Mouse (Mus musculus) lung, postnatal 25 days (tissue): ENCODE data around the gene Ints7.

Source experiments
- DNase-seq: peaks from one replicate; pipeline ENCODE4 v3.0.0; 2022; ENCODE audit warnings: low spot score

The Ints7 gene

GRCm38 (mm10) chr1:191575458-191576247, at the start of gene Ints7, which contains the start of gene Dtl:
Ints7 (plus strand) TSS chr1:191575636.
Dtl (minus strand) TSS chr1:191575544.
- DNase-seq: peak; percentile 100

GRCm38 (mm10) chr1:191527089-191527488, 48.3 kb upstream of the Ints7 start:
- DNase-seq: no peak

DNA sequence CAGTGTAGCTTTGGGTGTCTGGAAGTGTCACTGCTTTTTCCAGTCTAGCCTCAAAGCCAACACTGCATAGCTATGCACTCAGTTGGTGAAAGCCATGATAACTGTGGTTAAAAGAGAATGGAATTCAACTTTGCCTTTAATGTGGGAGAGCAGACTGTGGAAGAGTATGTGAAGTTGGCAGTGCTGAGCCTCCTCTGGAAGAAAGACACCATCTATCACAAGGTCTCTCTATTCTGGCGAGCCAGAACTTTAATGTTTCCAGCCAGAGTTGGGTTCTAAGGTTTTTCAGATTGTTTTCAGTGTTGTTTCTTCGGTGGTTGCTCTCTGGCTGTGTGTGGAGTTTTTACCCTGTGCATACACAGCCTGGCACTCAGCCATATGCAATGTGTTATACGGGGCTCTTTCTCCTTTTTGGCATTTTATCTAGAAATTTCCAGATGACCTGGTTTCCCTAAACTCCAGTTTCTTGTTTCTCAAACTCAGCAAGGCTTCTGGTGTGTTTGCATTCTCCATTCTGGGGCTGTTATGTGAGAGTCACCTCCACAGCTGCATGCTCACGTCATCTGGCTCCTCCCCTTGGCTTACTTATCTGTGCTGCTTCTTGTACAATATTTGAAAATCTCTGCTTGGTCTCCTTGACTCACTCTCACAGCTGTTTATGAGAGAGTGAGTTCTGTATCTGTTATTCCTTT, 47.4 kb upstream of the Ints7 start:
- peak; percentile 10 for DNase-seq

DNA sequence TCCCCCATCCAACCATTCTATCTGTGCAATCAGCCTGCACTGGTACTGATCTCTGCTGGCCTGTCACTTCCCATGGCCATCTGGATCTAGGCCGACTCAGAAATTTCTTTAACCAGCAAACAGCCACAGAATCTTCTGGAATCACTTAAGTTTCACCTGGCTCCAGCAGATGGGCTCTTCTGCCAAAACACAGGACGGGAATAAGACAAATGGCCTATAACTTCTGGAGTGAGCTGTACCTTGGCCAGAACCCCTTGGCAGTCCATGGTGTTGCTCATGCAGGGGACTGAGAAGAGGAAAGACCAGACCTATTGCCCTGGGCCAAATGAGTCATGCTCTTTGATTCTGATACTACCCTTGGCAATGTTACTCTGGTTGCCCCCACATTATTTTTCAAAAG, 46.0 kb upstream of the Ints7 start:
- peak; percentile 15 for DNase-seq

DNA sequence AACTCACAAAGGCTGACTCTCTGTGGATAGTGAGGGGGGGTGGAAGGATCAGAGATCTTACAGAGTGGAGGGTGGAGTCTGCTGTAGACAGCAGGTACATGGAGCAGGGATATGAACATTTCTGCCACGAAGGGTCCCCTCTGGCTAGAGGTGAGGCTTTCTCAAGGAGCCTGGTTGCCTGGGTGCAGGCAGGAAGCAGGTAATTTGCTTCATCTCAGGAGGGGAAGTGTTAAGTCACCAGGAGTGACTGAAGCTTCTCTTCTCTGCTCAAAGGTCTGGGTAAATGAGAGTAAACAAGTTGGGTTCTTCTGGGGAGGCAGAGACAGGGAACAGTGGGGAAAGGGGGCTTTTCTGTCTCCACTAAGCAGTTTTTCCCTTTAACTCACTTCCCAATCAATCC, 44.4 kb upstream of the Ints7 start:
- no peak for DNase-seq

DNA sequence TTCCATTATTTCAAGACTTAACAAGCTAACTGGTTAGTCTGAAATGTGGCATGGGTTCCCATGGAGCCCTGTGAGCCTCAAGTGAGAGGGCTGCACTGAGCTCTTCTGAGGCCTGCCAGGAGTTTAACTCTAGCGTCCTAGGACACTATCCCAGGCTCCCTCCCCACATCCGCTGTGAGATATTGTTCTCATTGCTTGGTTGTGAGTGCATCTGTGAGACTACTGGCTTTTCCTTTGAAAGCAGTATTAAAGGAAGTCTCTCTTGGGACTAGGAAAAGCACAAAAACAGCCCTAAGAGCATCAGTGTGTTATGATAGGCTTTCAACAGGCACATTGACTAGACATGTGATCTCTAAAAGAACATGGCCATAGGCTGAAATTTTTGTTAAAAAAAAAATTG, 40.5 kb upstream of the Ints7 start:
- DNase-seq: no peak

GRCm38 (mm10) chr1:191540300-191540699, 35.1 kb upstream of the Ints7 start:
- no peak for DNase-seq

- no peak for DNase-seq
These were observed 34.4 kb upstream of the Ints7 start for GRCm38 (mm10) chr1:191541014-191541413.

DNA sequence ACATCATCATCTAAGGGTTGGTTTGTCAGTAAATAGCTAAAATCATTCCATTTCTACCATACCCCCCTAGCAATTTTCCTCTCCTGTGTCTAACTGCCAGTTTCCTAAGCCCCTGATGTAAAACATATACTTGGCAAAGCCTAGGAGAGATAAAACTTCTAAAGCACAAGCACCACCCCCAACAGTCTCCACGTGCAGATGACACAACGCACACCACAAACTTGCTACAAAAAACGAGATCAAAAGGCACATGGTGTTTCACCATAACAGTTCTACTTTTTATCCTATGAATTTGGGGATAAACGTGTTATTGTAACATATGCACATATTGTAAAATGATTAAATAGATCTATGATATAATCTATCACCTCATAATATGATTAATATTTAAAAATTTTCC, 33.8 kb upstream of the Ints7 start:
- no peak for DNase-seq

GRCm38 (mm10) chr1:191543747-191544146, 31.7 kb upstream of the Ints7 start:
- no peak for DNase-seq

- DNase-seq: no peak
These were observed 24.6 kb upstream of the Ints7 start for GRCm38 (mm10) chr1:191550786-191551185.

GRCm38 (mm10) chr1:191557109-191557508, 18.3 kb upstream of the Ints7 start:
- peak; percentile 29 for DNase-seq

GRCm38 (mm10) chr1:191559779-191560178, 15.7 kb upstream of the Ints7 start:
- no peak for DNase-seq

GRCm38 (mm10) chr1:191562823-191563365, 12.5 kb upstream of the Ints7 start:
- DNase-seq: peak; percentile 49

GRCm38 (mm10) chr1:191567859-191568258, 7.6 kb upstream of the Ints7 start:
- no peak for DNase-seq

GRCm38 (mm10) chr1:191569625-191570024, 5.8 kb upstream of the Ints7 start:
- no peak for DNase-seq

GRCm38 (mm10) chr1:191570415-191570814, 5.0 kb upstream of the Ints7 start:
- no peak for DNase-seq

- no peak for DNase-seq
These were observed 1.4 kb upstream of the Ints7 start for GRCm38 (mm10) chr1:191573906-191574639.

DNA sequence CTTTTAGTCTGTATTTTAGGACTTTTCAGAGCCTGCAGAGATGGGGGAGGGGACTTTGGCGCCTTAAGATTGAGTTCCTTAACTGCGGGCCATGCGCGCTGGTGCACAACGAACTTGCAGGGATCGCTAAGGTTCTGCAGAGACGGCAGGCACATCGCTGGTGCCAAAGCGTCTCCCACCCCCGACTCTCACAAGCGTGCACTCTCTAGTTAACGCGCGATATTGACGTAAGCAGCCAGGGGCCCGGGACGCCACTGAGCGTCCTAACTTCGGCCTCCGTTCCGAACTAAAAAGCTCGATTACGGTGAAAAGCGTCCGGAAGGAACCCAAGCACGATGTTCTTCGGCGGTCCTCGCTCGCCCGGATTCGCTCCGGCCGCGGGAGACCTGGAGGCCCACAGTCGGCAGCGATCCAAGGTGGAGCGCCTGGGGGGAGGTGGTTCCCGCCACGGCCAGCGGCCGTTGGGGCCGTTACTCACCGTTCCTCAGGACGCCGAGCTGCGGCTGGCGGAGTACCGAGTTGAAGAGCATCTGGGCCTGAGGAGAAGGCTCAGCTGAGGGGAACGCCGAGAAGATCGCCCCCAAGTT, 472 bp upstream of the Ints7 start:
- no peak for DNase-seq

DNA sequence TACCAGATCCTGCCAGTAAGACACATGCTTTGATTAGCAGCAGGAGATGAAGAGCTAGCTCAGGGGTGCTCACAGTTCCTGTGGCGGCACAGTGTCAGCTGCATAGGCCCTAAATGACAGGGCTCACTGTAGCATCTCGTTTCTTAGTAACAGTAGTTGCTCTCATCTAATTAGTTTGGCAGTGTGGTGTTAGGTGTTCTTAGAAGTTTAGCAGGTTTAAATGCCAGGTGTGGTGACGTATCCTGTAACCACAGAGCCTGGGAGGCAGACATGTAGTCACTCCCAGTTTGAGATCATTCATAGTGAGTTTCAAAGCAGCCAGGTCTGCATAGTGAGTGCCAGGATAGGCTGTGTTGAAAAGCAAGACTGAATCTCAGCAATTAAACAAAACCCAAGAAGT, 4.1 kb downstream of the Ints7 start:
- no peak for DNase-seq

DNA sequence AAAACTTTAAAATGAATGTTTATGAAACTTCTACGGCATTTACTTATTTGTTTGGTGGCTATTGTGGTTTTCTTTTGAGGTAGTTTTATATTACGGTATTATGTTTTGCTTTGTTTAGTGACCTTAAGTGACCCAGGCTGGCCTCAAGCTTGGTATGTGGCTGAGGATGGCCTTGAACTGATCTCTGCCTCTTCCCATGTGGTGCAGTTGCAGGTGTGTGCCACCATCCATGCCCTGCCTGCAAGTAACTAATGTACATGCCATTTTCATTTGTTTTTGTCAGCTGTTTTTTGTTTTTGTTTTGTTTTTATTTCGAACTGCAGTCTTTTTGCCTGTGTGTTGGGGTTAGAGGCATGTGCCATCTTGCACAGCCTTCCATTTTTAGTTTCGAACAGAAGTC, 6.2 kb downstream of the Ints7 start:
- DNase-seq: no peak

DNA sequence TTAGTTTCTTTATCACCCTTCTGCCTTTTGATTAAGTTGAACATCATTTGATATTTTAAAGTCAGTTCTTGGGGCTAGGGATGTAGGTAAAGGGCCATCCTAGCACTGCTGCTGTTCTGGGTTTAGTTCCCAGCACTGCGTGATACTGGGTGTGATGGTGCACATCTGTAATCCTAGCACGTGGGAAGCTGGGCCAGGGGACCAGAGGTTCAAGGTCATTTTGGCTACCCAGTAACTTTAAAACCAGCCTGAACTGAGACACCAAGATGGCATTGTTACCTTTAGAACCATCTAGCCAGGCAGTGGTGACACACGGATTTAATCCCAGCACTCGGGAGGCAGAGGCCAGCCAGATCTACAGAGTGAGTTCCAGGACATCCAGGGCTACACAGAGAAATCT, 8.4 kb downstream of the Ints7 start:
- no peak for DNase-seq
